Mouse (Mus musculus): Measurements from ENCODE around the gene Fcgr2b. TPM values are rescaled to one million over a fixed set of nuclear protein-coding genes. Genes with fewer than 3 reads are reported as not detected.

The Fcgr2b gene
- total and polyA plus RNA-seq, 2 experiments = 34.9 to 68.7 TPM

DNA sequence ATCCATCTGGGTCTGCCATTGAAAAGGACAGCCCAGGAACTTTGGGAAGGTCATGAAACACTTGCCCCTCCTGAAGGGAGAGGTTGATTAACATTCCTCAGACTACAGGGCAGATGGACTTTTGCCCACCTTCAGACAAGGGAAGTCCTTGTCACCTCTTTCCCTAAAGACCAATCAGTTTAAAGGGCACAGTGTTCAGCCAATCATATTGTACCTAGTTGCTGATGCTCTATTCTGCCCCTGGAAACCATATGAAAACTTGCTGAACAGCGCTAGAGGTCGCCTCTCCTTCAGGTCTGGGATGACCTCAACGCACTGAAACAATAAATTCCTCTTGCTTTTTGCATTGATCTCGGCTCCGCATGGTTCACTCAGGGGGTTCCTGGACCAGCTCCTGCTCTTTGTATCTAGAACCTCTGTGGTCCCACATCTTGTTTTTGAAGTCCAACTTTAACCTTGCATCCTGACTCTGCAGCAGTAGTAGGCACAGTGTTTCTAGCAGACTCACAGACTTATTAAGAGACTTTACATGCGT lies 42.9 kb downstream of the Fcgr2b start:
- H3K27me3 ChIP-seq (ENCODE audit: control insufficient read depth, insufficient read depth, low read length) = no peaks in the 10 kb centered on the region
- H3K79me2 ChIP-seq (ENCODE audit: control insufficient read depth, insufficient read depth, low read length) = no peaks in the 10 kb centered on the region
- no peaks in the 10 kb centered on the region for H3K36me3 ChIP-seq (ENCODE audit: control insufficient read depth, insufficient read depth, low read length)
- TF ChIP-seq POLR2A (IDR thresholded peaks at IDR 0.05; ENCODE audit: extremely low read depth, insufficient read depth, low read length) (no peak), CTCF (IDR thresholded peaks at IDR 0.05; ENCODE audit: low read depth, low read length) (no peak)
- no peak for DNase-seq (ENCODE audit: extremely low read depth, low read depth, low spot score)
- WGBS = 74% methylated on average over 6 of the region's 6 CpGs
- no peak overlapping the region for H3K27ac ChIP-seq (replicated peaks; ENCODE audit: insufficient read depth, low read depth, low read length)
- no peak overlapping the region for H3K9ac ChIP-seq (ENCODE audit: low read depth, low read length)
- H3K4me3 ChIP-seq (ENCODE audit: insufficient read depth, low read depth, low read length) = no peak overlapping the region
- H3K4me1 ChIP-seq (ENCODE audit: control insufficient read depth, insufficient read depth, low read length) = no peaks in the 10 kb centered on the region

DNA sequence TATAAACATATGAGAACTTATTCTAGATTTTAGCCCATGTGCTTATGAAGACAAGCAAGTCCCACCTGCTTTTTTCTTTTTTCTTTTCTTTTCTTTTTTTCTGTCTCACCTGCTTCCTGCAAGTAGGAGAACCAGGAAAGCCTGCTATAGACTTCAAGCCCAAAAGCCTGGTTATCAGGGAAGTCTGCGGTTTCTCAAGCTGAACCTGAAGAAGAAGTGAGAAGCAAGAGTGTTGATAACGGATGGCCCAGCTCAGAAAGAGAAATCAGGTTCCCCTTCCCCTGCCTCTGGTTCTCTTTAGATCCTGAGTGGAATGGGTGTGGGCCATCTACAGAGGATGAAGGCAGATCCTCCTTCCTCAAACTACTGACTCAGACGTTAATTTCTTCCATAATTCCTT lies 44.3 kb downstream of the Fcgr2b start:
- H3K4me1 ChIP-seq (ENCODE audit: control insufficient read depth, insufficient read depth, low read length) = no peaks in the 10 kb centered on the region
- H3K36me3 ChIP-seq (ENCODE audit: control insufficient read depth, insufficient read depth, low read length) = no peaks in the 10 kb centered on the region
- no peak overlapping the region for H3K9ac ChIP-seq (ENCODE audit: low read depth, low read length)
- H3K27ac ChIP-seq (replicated peaks; ENCODE audit: insufficient read depth, low read depth, low read length) = no peak overlapping the region
- no peak overlapping the region for H3K4me3 ChIP-seq (ENCODE audit: insufficient read depth, low read depth, low read length)
- WGBS = 80% methylated on average over 3 of the region's 3 CpGs
- no peak for DNase-seq (ENCODE audit: extremely low read depth, low read depth, low spot score)
- TF ChIP-seq CTCF (IDR thresholded peaks at IDR 0.05; ENCODE audit: low read depth, low read length) (no peak), POLR2A (IDR thresholded peaks at IDR 0.05; ENCODE audit: extremely low read depth, insufficient read depth, low read length) (no peak)
- H3K27me3 ChIP-seq (ENCODE audit: control insufficient read depth, insufficient read depth, low read length) = no peaks in the 10 kb centered on the region
- H3K79me2 ChIP-seq (ENCODE audit: control insufficient read depth, insufficient read depth, low read length) = no peaks in the 10 kb centered on the region

DNA sequence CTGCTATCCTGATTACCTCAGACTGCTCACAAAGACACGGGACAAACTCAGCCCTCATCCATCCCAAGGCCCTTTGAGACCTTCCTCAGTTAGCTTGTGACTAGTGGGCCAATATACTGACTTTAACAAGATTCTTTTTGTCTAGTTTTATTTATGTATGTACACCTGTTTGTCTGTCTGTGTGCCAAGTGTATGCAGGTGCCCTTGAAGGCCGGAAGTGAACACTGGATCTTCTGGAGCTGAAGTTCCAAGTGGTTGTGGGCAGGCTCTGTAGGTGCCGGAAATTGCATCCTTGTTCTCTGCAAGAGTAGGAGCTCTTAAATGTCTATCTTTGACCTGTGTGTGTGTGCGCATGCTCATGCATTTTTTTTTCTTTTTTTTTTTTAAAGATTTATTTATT lies 47.1 kb downstream of the Fcgr2b start:
- no peak for TF ChIP-seq POLR2A (IDR thresholded peaks at IDR 0.05; ENCODE audit: extremely low read depth, insufficient read depth, low read length)
- no peak for TF ChIP-seq CTCF (IDR thresholded peaks at IDR 0.05; ENCODE audit: low read depth, low read length)
- H3K79me2 ChIP-seq (ENCODE audit: control insufficient read depth, insufficient read depth, low read length) = no peaks in the 10 kb centered on the region
- no peak overlapping the region for H3K4me3 ChIP-seq (ENCODE audit: insufficient read depth, low read depth, low read length)
- H3K27me3 ChIP-seq (ENCODE audit: control insufficient read depth, insufficient read depth, low read length) = no peaks in the 10 kb centered on the region
- no peak overlapping the region for H3K27ac ChIP-seq (replicated peaks; ENCODE audit: insufficient read depth, low read depth, low read length)
- H3K36me3 ChIP-seq (ENCODE audit: control insufficient read depth, insufficient read depth, low read length) = no peaks in the 10 kb centered on the region
- no peak for DNase-seq (ENCODE audit: extremely low read depth, low read depth, low spot score)
- WGBS = 86% methylated on average over 4 of the region's 4 CpGs
- no peaks in the 10 kb centered on the region for H3K4me1 ChIP-seq (ENCODE audit: control insufficient read depth, insufficient read depth, low read length)
- H3K9ac ChIP-seq (ENCODE audit: low read depth, low read length) = no peak overlapping the region

DNA sequence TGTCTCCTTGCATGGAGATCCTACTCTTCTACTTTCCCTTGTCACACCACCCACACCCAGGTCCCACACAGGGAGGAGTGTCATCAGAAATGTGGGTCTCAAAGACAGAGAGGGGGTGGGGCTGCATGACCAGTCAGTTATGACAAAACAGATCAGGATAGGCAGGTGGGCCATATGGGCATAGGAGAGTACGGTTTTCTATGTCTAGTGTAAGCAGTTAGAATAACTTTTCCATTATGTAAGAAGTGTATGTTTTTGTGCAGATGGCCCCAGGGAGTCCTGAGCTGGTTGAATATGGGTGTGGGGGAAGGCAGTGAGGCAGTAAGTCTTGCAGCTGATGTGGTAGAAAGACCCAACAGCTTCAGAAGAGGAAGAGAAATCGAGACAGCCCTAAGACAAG lies 47.9 kb downstream of the Fcgr2b start:
- no peak overlapping the region for H3K9ac ChIP-seq (ENCODE audit: low read depth, low read length)
- no peak overlapping the region for H3K27ac ChIP-seq (replicated peaks; ENCODE audit: insufficient read depth, low read depth, low read length)
- TF ChIP-seq CTCF (IDR thresholded peaks at IDR 0.05; ENCODE audit: low read depth, low read length) (no peak), POLR2A (IDR thresholded peaks at IDR 0.05; ENCODE audit: extremely low read depth, insufficient read depth, low read length) (no peak)
- H3K79me2 ChIP-seq (ENCODE audit: control insufficient read depth, insufficient read depth, low read length) = no peaks in the 10 kb centered on the region
- WGBS = 77% methylated on average over 2 of the region's 2 CpGs
- H3K36me3 ChIP-seq (ENCODE audit: control insufficient read depth, insufficient read depth, low read length) = no peaks in the 10 kb centered on the region
- DNase-seq (ENCODE audit: extremely low read depth, low read depth, low spot score) = no peak
- no peaks in the 10 kb centered on the region for H3K4me1 ChIP-seq (ENCODE audit: control insufficient read depth, insufficient read depth, low read length)
- no peaks in the 10 kb centered on the region for H3K27me3 ChIP-seq (ENCODE audit: control insufficient read depth, insufficient read depth, low read length)
- no peak overlapping the region for H3K4me3 ChIP-seq (ENCODE audit: insufficient read depth, low read depth, low read length)

DNA sequence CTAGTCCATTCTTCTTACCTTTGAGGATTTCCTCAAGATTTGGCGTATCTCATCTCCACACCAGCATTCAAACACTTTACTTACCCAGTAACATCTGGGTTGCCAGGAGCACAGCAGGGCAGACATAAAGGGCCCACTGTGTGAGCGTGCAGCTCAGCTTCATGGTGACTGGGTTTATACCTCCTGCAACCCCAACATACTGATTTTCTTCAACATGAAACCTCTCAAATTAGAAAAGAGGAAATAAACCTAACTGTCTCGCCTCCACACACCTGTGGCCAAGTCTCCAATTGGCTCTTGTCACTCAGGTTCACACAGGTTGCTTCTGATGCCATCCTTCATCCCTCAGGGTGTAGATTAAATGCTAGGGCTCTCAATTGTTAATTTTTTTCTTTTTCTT lies 49.0 kb downstream of the Fcgr2b start, which contains the start of gene Fcrla:
Fcrla (minus strand) TSS at position 206 of the 400 bp plus-strand sequence.
- Histone ChIP-seq H3K4me3 (ENCODE audit: insufficient read depth, low read depth, low read length) (no peak within 1 kb of the TSS), H3K9ac (ENCODE audit: low read depth, low read length) (no peak within 1 kb of the TSS), H3K27me3 (ENCODE audit: control insufficient read depth, insufficient read depth, low read length) (no peaks in the 10 kb centered on the region), H3K79me2 (ENCODE audit: control insufficient read depth, insufficient read depth, low read length) (no peaks in the 10 kb centered on the region), H3K4me1 (ENCODE audit: control insufficient read depth, insufficient read depth, low read length) (no peaks in the 10 kb centered on the region), H3K27ac (replicated peaks; ENCODE audit: insufficient read depth, low read depth, low read length) (no peak within 1 kb of the TSS), H3K36me3 (ENCODE audit: control insufficient read depth, insufficient read depth, low read length) (no peaks in the 10 kb centered on the region)
- no peak for TF ChIP-seq CTCF (IDR thresholded peaks at IDR 0.05; ENCODE audit: low read depth, low read length)
- no peak for TF ChIP-seq POLR2A (IDR thresholded peaks at IDR 0.05; ENCODE audit: extremely low read depth, insufficient read depth, low read length)
- DNase-seq (ENCODE audit: extremely low read depth, low read depth, low spot score) = no peak
- 88% methylated on average over 3 of the region's 3 CpGs for WGBS

DNA sequence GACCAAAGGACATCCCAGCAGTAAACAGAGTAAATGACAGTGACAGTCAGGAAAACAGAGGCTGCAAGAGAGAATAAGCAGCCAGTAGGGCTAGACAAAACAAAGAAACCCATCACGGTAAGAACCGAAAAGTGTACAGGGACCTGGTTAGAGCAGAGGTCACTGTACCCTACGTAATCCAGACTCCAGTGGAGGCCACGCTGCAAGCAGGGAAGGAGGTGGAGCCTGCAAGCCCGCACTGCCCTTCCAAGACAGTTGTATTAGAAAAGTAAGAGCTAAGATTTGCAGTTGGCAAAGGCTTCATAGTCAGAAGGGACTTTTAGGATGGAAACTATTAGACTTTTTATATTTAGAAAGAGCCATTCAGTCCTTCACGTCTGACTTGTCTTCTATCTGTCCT lies 49.4 kb downstream of the Fcgr2b start:
- H3K27ac ChIP-seq (replicated peaks; ENCODE audit: insufficient read depth, low read depth, low read length) = no peak overlapping the region
- H3K79me2 ChIP-seq (ENCODE audit: control insufficient read depth, insufficient read depth, low read length) = no peaks in the 10 kb centered on the region
- H3K4me1 ChIP-seq (ENCODE audit: control insufficient read depth, insufficient read depth, low read length) = no peaks in the 10 kb centered on the region
- no peak overlapping the region for H3K4me3 ChIP-seq (ENCODE audit: insufficient read depth, low read depth, low read length)
- WGBS = 40% methylated on average over 6 of the region's 6 CpGs
- no peak for DNase-seq (ENCODE audit: extremely low read depth, low read depth, low spot score)
- H3K27me3 ChIP-seq (ENCODE audit: control insufficient read depth, insufficient read depth, low read length) = no peaks in the 10 kb centered on the region
- H3K9ac ChIP-seq (ENCODE audit: low read depth, low read length) = no peak overlapping the region
- no peaks in the 10 kb centered on the region for H3K36me3 ChIP-seq (ENCODE audit: control insufficient read depth, insufficient read depth, low read length)
- TF ChIP-seq CTCF (IDR thresholded peaks at IDR 0.05; ENCODE audit: low read depth, low read length) = no peak
- TF ChIP-seq POLR2A (IDR thresholded peaks at IDR 0.05; ENCODE audit: extremely low read depth, insufficient read depth, low read length) = no peak
